Mouse (Mus musculus) heart, embryonic 13.5 days (tissue): ENCODE measurements around the gene Nfat5. TPM values are rescaled to one million over a fixed set of nuclear protein-coding genes. Genes with fewer than 3 reads are reported as not detected.
A peak's percentile ranks its signal among the peaks of the same experiment; 100 is the strongest.

ENCODE experiments used
- ATAC-seq: fragments of 200-750 bp; cut with Nextera tagmentation; 2 replicates; pipeline ENCODE4 v1.8.0; 2017; ENCODE audit warnings: moderate TSS enrichment; ENCODE audit not compliant: insufficient number of reproducible peaks, low FRiP score, low TSS enrichment; ENCODE audit errors: extremely low read depth
- H3K27ac ChIP-seq: fragments of 300-500 bp; sonication (generic); replicated peaks from 2 replicates; pipeline ENCODE4 v1.5.1; 2015; ENCODE audit warnings: moderate library complexity, mild to moderate bottlenecking, inconsistent platforms
- H3K27me3 ChIP-seq: fragments of 300-500 bp; sonication (generic); replicated peaks from 2 replicates; pipeline ENCODE4 v1.6.1; 2015; ENCODE audit warnings: mild to moderate bottlenecking, inconsistent platforms
- H3K36me3 ChIP-seq: fragments of 300-500 bp; sonication (generic); 2 replicates; pipeline ENCODE4 v1.6.1; 2015; ENCODE audit warnings: mild to moderate bottlenecking, inconsistent platforms
- H3K4me1 ChIP-seq: fragments of 300-500 bp; sonication (generic); 2 replicates; pipeline ENCODE4 v1.6.1; 2015; ENCODE audit warnings: inconsistent platforms
- H3K4me2 ChIP-seq: fragments of 300-500 bp; sonication (generic); 2 replicates; pipeline ENCODE4 v1.6.1; 2015; ENCODE audit warnings: inconsistent platforms, mild to moderate bottlenecking, moderate library complexity
- H3K4me3 ChIP-seq: fragments of 300-500 bp; sonication (generic); 2 replicates; pipeline ENCODE4 v1.5.1; 2015; ENCODE audit warnings: moderate library complexity, mild to moderate bottlenecking, inconsistent platforms
- H3K9ac ChIP-seq: fragments of 300-500 bp; sonication (generic); 2 replicates; pipeline ENCODE4 v1.6.1; 2015; ENCODE audit warnings: inconsistent platforms, mild to moderate bottlenecking, moderate library complexity
- H3K9me3 ChIP-seq: fragments of 300-500 bp; sonication (generic); 2 replicates; pipeline ENCODE4 v1.6.1; 2016; ENCODE audit warnings: inconsistent platforms
- WGBS: fragments of 180-500 bp; shearing (Covaris S2); methylation state at CpG from one replicate; pipeline ENCODE4 v1.1.7; 2015; ENCODE audit warnings: mixed read lengths; 5-methylcytosine and 5-hydroxymethylcytosine counted together
- polyA plus RNA-seq: library from polyadenylated mRNA; unstranded; fragments of >200 nt; fragmentation: Nextera tagmentation; extraction: Ambion mirVana; gene quantifications from 2 replicates; pipeline ENCODE4 v1.2.1, GENCODE M21; 2015

The Nfat5 gene
- polyA plus RNA-seq, result 10.0 and 10.4 TPM in 2 replicates

DNA sequence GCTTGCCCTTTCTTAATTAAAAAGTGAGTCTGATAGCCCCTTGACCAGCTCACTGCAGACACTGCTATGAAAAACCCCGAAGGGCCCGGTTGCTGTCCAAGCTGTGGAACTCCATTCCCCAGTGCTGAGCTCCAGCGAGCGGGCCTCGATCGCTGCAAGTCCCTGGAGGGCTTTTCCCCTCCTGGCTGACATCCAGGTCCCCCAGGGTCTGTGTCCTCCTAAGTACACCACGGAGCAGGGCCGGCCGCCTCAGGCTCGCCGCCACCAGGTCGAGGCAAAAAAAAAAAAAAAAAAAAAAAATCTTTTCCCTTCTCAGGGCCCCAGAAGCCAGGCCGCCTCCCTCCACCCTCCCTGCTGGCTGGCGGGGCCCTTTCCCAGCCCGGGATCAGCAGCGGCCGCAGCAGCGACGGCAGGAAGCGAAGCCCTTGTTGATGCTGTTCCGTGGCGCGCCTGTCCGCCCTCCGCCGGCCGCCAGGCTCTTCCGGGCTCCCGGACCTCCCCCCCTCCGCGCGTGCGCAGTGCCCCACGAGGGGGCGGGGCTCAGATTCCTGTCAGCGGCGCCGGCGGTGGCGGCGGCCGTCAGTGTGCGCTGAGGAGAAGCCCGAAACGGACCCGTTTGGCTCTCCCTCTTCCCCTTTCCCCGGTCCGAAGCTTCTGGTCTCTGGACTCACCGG lies at the start of gene Nfat5:
TSS of gene Nfat5 (plus strand) at position 543 of the 674 bp plus-strand sequence.
- H3K4me3 ChIP-seq, result peak within 1 kb of the TSS; percentile 98
- H3K4me2 ChIP-seq, result peak within 1 kb of the TSS; percentile 72
- H3K4me1 ChIP-seq, result peaks cover 32% of the 10 kb centered on the region
- H3K9me3 ChIP-seq, result no peaks in the 10 kb centered on the region
- peak within 1 kb of the TSS; percentile 99 for H3K27ac ChIP-seq
- H3K36me3 ChIP-seq, result 0 out of 2 replicates have a peak, but pooled peaks cover 3% of the 10 kb centered on the region
- peak; percentile 86 for ATAC-seq
- no peaks in the 10 kb centered on the region for H3K27me3 ChIP-seq
- WGBS, result under 1% methylated on average over 36 of the region's 49 CpGs
- peak within 1 kb of the TSS; percentile 99 for H3K9ac ChIP-seq

DNA sequence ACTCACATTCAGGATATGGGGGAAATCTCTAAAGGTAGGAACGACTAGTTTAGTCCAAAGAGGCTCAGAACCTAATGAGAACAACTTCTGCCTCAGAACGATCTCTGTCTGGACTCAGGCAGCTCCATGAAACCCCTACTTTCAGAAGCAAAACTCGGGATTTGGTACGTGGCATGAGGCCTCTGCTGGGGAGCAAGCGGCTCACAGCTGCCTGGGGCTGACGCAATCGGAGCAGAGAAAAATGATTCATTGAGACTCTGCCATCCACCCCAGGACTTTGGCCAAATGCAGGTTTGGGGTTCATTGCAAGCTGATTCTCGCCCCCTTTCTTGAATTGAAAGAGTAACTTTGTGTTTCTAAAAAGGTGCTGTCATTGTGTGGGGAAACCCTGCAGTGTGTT lies 49.1 kb upstream of the Nfat5 start:
- Histone ChIP-seq H3K4me3 (no peak overlapping the region), H3K9me3 (no peaks in the 10 kb centered on the region), H3K4me1 (no peaks in the 10 kb centered on the region), H3K36me3 (no peaks in the 10 kb centered on the region), H3K4me2 (no peak overlapping the region), H3K27ac (no peak overlapping the region), H3K9ac (no peak overlapping the region), H3K27me3 (no peaks in the 10 kb centered on the region)
- 71% methylated on average over 8 of the region's 8 CpGs for WGBS
- ATAC-seq, result no peak

GRCm38 (mm10) chr8:107248456-107248855 lies 44.8 kb upstream of the Nfat5 start:
- WGBS, result 59% methylated on average over 6 of the region's 6 CpGs
- Histone ChIP-seq H3K4me2 (no peak overlapping the region), H3K36me3 (no peaks in the 10 kb centered on the region), H3K4me1 (peaks cover 17% of the 10 kb centered on the region), H3K9ac (no peak overlapping the region), H3K9me3 (no peaks in the 10 kb centered on the region), H3K4me3 (no peak overlapping the region), H3K27ac (no peak overlapping the region), H3K27me3 (no peaks in the 10 kb centered on the region)
- no peak for ATAC-seq

- Histone ChIP-seq H3K27ac (no peak overlapping the region), H3K4me2 (no peak overlapping the region), H3K27me3 (no peaks in the 10 kb centered on the region), H3K4me1 (peaks cover 33% of the 10 kb centered on the region), H3K36me3 (no peaks in the 10 kb centered on the region), H3K9ac (no peak overlapping the region), H3K9me3 (no peaks in the 10 kb centered on the region), H3K4me3 (no peak overlapping the region)
- ATAC-seq, result no peak
- WGBS, result 72% methylated on average over 5 of the region's 5 CpGs
Observed at GRCm38 (mm10) chr8:107251481-107252104, 41.7 kb upstream of the Nfat5 start.

GRCm38 (mm10) chr8:107253121-107253520 lies 40.1 kb upstream of the Nfat5 start:
- H3K4me3 ChIP-seq, result no peak overlapping the region
- peaks cover 36% of the 10 kb centered on the region for H3K4me1 ChIP-seq
- no peaks in the 10 kb centered on the region for H3K9me3 ChIP-seq
- H3K27me3 ChIP-seq, result no peaks in the 10 kb centered on the region
- 60% methylated on average over 6 of the region's 6 CpGs for WGBS
- H3K27ac ChIP-seq, result no peak overlapping the region
- no peak overlapping the region for H3K4me2 ChIP-seq
- no peaks in the 10 kb centered on the region for H3K36me3 ChIP-seq
- no peak overlapping the region for H3K9ac ChIP-seq
- no peak for ATAC-seq

GRCm38 (mm10) chr8:107254403-107254802 lies 38.9 kb upstream of the Nfat5 start:
- no peak for ATAC-seq
- H3K27ac ChIP-seq, result peak overlapping the region; percentile 68
- H3K4me3 ChIP-seq, result no peak overlapping the region
- no peaks in the 10 kb centered on the region for H3K36me3 ChIP-seq
- H3K9me3 ChIP-seq, result no peaks in the 10 kb centered on the region
- H3K9ac ChIP-seq, result peak overlapping the region; percentile 20
- peaks cover 36% of the 10 kb centered on the region for H3K4me1 ChIP-seq
- 32% methylated on average over 3 of the region's 3 CpGs for WGBS
- no peaks in the 10 kb centered on the region for H3K27me3 ChIP-seq
- H3K4me2 ChIP-seq, result peak overlapping the region; percentile 12

DNA sequence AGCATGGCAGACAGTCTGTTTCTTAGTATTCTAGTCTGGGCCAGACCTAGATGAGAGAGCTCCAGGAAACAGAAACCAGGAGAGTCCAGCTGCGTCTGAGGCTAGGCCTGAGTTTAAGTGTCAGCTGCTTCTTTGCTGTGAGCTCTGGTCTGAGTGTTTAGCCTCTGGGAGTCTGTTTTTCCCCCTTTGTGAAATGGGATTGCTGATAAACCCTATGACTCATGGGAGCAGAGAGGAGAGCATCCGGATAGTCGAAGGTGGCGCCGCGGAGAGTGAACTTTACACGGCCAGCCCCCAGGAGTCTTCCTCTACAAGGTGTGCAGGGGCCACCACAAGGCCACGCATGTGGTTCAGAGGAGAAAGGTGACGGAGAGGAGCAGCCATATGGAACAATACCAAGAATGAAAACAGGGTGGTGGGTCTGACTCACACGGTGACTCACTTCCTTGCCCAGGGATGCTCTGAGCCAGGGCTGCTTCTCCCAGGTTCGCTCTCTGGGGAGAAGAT lies 38.3 kb upstream of the Nfat5 start:
- H3K4me2 ChIP-seq, result peak overlapping the region; percentile 12
- ATAC-seq, result no peak; the same call in 1 of the 2 replicates
- WGBS, result 49% methylated on average over 11 of the region's 11 CpGs
- peak overlapping the region; percentile 20 for H3K9ac ChIP-seq
- peak overlapping the region; percentile 68 for H3K27ac ChIP-seq
- no peaks in the 10 kb centered on the region for H3K27me3 ChIP-seq
- H3K36me3 ChIP-seq, result no peaks in the 10 kb centered on the region
- H3K4me1 ChIP-seq, result peaks cover 36% of the 10 kb centered on the region
- H3K9me3 ChIP-seq, result no peaks in the 10 kb centered on the region
- no peak overlapping the region for H3K4me3 ChIP-seq

- 59% methylated on average over 5 of the region's 5 CpGs for WGBS
- no peak overlapping the region for H3K27ac ChIP-seq
- H3K4me3 ChIP-seq, result no peak overlapping the region
- H3K9me3 ChIP-seq, result no peaks in the 10 kb centered on the region
- H3K27me3 ChIP-seq, result no peaks in the 10 kb centered on the region
- H3K9ac ChIP-seq, result no peak overlapping the region
- ATAC-seq, result no peak
- peaks cover 22% of the 10 kb centered on the region for H3K4me1 ChIP-seq
- H3K4me2 ChIP-seq, result no peak overlapping the region
- no peaks in the 10 kb centered on the region for H3K36me3 ChIP-seq
Observed at GRCm38 (mm10) chr8:107257223-107257622, 36.0 kb upstream of the Nfat5 start.

- no peak for ATAC-seq
- H3K4me3 ChIP-seq, result no peak overlapping the region
- peaks cover 5% of the 10 kb centered on the region for H3K4me1 ChIP-seq
- 85% methylated on average over 6 of the region's 6 CpGs for WGBS
- no peak overlapping the region for H3K27ac ChIP-seq
- no peaks in the 10 kb centered on the region for H3K9me3 ChIP-seq
- no peaks in the 10 kb centered on the region for H3K27me3 ChIP-seq
- H3K4me2 ChIP-seq, result no peak overlapping the region
- H3K9ac ChIP-seq, result no peak overlapping the region
- H3K36me3 ChIP-seq, result no peaks in the 10 kb centered on the region
Observed at GRCm38 (mm10) chr8:107260120-107260519, 33.1 kb upstream of the Nfat5 start.

- ATAC-seq, result no peak
- WGBS, result 75% methylated on average over 4 of the region's 4 CpGs
Observed at GRCm38 (mm10) chr8:107261172-107261571, 32.1 kb upstream of the Nfat5 start.

GRCm38 (mm10) chr8:107262046-107262705 lies 31.1 kb upstream of the Nfat5 start:
- no peak for ATAC-seq

More at GRCm38 (mm10) chr8:107261172-107261571, 32.1 kb upstream of the Nfat5 start:
- Histone ChIP-seq H3K9ac (no peak overlapping the region), H3K4me1 (peaks cover 13% of the 10 kb centered on the region), H3K9me3 (no peaks in the 10 kb centered on the region), H3K4me3 (no peak overlapping the region), H3K4me2 (no peak overlapping the region), H3K27ac (no peak overlapping the region), H3K36me3 (no peaks in the 10 kb centered on the region), H3K27me3 (no peaks in the 10 kb centered on the region)

More at GRCm38 (mm10) chr8:107262046-107262705, 31.1 kb upstream of the Nfat5 start:
- H3K9ac ChIP-seq, result no peak overlapping the region
- no peaks in the 10 kb centered on the region for H3K36me3 ChIP-seq
- no peaks in the 10 kb centered on the region for H3K27me3 ChIP-seq
- H3K4me1 ChIP-seq, result peaks cover 15% of the 10 kb centered on the region
- H3K4me2 ChIP-seq, result no peak overlapping the region
- H3K9me3 ChIP-seq, result no peaks in the 10 kb centered on the region
- H3K4me3 ChIP-seq, result no peak overlapping the region
- WGBS, result 67% methylated on average over 8 of the region's 8 CpGs
- no peak overlapping the region for H3K27ac ChIP-seq
